ENCODE assay signal across 8 mouse cellular contexts in genomic region chr2:13672946-13673345, GRCm38 (mm10).
DNase-seq lines count a peak whose midpoint lies in the region; ATAC-seq lines count a peak whose summit lies in the region.

No protein-coding gene starts in this region.

- H3K4me2 ChIP-seq in midbrain, embryonic 14.5 days (ENCODE audit: low read length) = no peak overlapping the region
- H3K4me2 ChIP-seq in midbrain, embryonic 13.5 days (replicated peaks) = no peak overlapping the region

- H3K9me3 ChIP-seq in midbrain, embryonic 14.5 days (ENCODE audit: control insufficient read depth, low read length) = no peaks in the 10 kb centered on the region; the same call in 1 of the 2 replicates
- H3K9me3 ChIP-seq in midbrain, embryonic 13.5 days = no peaks in the 10 kb centered on the region

- peak; percentile 28 to 45 for DNase-seq in cerebellum, postnatal 10 days
- no peak for DNase-seq in cerebellum, adult 11-12 months
- no peak for DNase-seq in midbrain, embryonic 14.5 days
- peak; percentile 12 for DNase-seq in spleen, adult 12 weeks (ENCODE audit: low spot score)
- DNase-seq in gastrocnemius, postnatal 4 days (ENCODE audit: low spot score in 2 of 2) = no peak
- no peak for DNase-seq in layer of hippocampus, adult 18-20 months (ENCODE audit: low spot score in 2 of 2)

- H3K27ac ChIP-seq in midbrain, embryonic 14.5 days (replicated peaks; ENCODE audit: low read depth, low read length) = no peak overlapping the region
- H3K27ac ChIP-seq in midbrain, embryonic 13.5 days = no peak overlapping the region

- ATAC-seq in midbrain, embryonic 14.5 days (ENCODE audit: low FRiP score, low TSS enrichment) = 0 out of 2 replicates have a peak, but pooled peaks have one; percentile 16
- ATAC-seq in midbrain, embryonic 13.5 days = no peak
- ATAC-seq in erythroblast, adult 5-6 weeks (replicated peaks; ENCODE audit: low FRiP score, poor library complexity, severe bottlenecking) = 0 out of 2 replicates have a peak, but pooled peaks have one; percentile 70

- 58% methylated on average over 3 of the region's 3 CpGs for WGBS in midbrain, embryonic 14.5 days
- WGBS in midbrain, embryonic 13.5 days = 67% methylated on average over 3 of the region's 3 CpGs

- H3K27me3 ChIP-seq in midbrain, embryonic 14.5 days (ENCODE audit: control insufficient read depth, insufficient read depth, low read length) = no peaks in the 10 kb centered on the region
- H3K27me3 ChIP-seq in midbrain, embryonic 13.5 days = no peaks in the 10 kb centered on the region

- no peaks in the 10 kb centered on the region for H3K4me1 ChIP-seq in midbrain, embryonic 14.5 days (ENCODE audit: control insufficient read depth, insufficient read depth, low read length)
- no peaks in the 10 kb centered on the region for H3K4me1 ChIP-seq in midbrain, embryonic 13.5 days (replicated peaks)

- no peak overlapping the region for H3K9ac ChIP-seq in midbrain, embryonic 14.5 days (replicated peaks; ENCODE audit: low read length)
- no peak overlapping the region for H3K9ac ChIP-seq in midbrain, embryonic 13.5 days (replicated peaks)

- no peaks in the 10 kb centered on the region for H3K36me3 ChIP-seq in midbrain, embryonic 14.5 days (ENCODE audit: control insufficient read depth, insufficient read depth, low read length)
- no peaks in the 10 kb centered on the region for H3K36me3 ChIP-seq in midbrain, embryonic 13.5 days

- no peak overlapping the region for H3K4me3 ChIP-seq in midbrain, embryonic 14.5 days (replicated peaks; ENCODE audit: low read depth, low read length)
- no peak overlapping the region for H3K4me3 ChIP-seq in midbrain, embryonic 13.5 days (replicated peaks)

Comparison
In these comparisons a context has a peak if more than half of its experiments do, and no peak if none do; other contexts are left out.
1. DNase-seq: peak in cerebellum, postnatal 10 days (2 of 2) and spleen, adult 12 weeks (single experiment); none in cerebellum, adult 11-12 months (single experiment), midbrain, embryonic 14.5 days (single experiment), gastrocnemius, postnatal 4 days (0 of 2) and layer of hippocampus, adult 18-20 months (0 of 2).